Mouse (Mus musculus): ENCODE measurements around the gene Zbtb44. TPM values are rescaled to one million over a fixed set of nuclear protein-coding genes. Genes with fewer than 3 reads are reported as not detected.
"Not testable (repeated sequence)": the region's sequence is repeated elsewhere in the genome, so short reads cannot be mapped to it uniquely, and the experiment has no call there.

The Zbtb44 gene
- 1 to 10 TPM; 4.4 to 7.6 (median 5.4) TPM for polyA plus RNA-seq (2017; shearing (Covaris generic))

- peak; percentile 26 for ATAC-seq
These were observed at the start of gene Zbtb44 for GRCm38 (mm10) chr9:31030532-31031413. Gene Zbtb44, plus strand, starts transcription at chr9:31030644.

DNA sequence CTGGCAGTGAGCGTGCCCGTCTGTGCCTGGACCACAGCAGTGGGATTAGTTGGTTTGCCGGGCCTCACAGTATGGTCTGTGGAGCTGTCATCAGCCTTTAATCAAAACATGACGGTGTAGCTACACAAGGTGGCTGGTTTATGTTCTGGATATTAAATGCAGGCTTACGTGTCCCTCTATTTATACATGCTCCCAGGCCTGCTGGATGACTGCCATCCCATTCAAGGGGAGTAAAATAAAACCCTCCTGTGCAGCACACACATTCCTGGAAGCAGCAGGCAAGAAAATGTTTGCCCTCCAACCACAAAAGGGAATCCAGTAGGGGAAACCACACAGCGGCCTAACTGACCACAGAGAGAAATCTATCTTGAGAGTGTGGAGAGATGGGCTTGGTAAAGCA is 44.7 kb upstream of the Zbtb44 start:
- ATAC-seq, result no peak

DNA sequence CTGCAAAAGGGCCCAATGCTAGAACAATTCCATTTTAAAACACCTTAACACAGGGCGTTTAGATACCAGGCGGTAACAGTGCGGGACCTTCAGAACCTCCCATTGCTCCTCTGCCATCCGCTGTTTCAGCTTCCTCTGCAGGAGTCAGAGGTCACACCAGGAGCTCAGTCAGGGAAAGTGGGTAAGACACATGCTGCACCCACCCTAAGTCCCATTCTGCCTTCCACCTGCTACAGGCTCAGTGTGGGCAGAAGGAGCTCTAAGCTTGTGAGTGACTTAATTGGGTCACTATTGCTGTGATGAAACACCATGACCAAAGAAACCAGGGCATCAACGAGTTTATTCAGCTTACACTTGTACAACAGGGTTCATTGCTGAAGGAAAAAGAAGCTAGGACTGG is 37.3 kb upstream of the Zbtb44 start:
- ATAC-seq, result no peak

DNA sequence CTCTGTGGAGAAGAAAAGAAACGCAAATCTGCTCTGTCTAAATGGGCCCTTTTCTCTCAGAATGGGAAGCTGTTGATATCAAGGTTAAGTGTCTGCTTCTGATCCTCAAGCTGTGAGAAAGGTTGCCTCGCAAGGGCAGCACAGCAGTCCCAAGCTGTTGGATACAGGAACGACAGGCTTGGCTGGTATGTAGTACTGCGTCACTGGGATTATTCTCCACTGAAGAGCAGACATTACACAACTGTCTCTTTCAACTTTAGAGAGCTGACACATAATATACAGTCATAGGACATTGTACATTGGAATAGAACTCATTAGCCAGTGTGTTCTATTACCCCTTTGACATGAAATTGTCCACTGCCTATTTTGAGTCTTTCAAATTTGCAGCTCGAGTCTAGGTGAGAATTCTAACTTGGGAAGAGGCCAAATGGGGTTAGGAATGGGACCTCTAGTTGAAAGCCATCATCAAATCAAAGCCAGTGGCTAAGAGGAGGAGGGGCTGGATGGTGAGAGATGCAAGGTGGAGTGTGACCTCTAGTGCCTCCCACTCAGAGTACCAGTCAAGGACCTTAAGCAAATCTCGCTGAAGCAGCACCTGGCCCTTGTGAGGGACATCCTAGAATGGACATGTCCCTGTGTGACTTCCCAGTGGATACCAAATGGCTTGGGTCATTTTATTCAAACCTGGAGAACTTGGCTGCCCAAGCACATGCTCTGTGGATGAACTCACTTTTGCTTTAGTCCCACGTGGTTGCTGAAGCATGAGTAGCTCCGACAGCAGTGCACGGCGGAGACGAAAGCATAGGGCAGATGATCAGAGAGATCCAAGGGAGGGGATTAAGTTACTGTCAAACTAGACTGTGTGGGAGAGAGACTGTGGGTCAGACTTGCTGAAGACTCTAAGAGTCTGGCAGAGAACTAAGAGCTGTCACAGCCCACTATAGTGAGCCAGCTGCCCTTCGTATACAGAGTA is 33.6 kb upstream of the Zbtb44 start:
- ATAC-seq, result no peak

GRCm38 (mm10) chr9:31000641-31001040 is 29.8 kb upstream of the Zbtb44 start:
- no peak for ATAC-seq

GRCm38 (mm10) chr9:31002528-31002927 is 27.9 kb upstream of the Zbtb44 start:
- no peak for ATAC-seq

DNA sequence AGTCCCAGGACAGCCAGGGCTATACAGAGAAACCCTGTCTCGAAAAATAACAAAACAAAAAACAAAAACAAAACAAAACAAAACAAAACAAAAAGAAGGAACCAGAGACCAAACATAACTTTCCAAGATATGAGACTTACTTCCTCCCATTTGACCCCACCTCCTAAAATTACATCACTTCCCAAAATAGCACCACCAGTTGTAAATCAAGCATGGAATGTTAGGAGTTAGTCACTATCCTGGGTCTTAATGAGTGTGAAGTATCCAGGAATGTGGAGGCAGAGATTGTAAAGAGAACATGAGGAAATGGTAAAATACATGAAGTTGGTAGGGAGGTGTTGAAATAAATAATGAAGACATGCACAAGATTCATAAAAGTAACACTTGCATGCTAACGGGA is 21.1 kb upstream of the Zbtb44 start:
- ATAC-seq, result no peak

GRCm38 (mm10) chr9:31010040-31010439 is 20.4 kb upstream of the Zbtb44 start:
- no peak for ATAC-seq

- no peak for ATAC-seq
These were observed 19.7 kb upstream of the Zbtb44 start for GRCm38 (mm10) chr9:31010749-31011148.

- ATAC-seq, result no peak
These were observed 18.9 kb upstream of the Zbtb44 start for GRCm38 (mm10) chr9:31011533-31011932.

DNA sequence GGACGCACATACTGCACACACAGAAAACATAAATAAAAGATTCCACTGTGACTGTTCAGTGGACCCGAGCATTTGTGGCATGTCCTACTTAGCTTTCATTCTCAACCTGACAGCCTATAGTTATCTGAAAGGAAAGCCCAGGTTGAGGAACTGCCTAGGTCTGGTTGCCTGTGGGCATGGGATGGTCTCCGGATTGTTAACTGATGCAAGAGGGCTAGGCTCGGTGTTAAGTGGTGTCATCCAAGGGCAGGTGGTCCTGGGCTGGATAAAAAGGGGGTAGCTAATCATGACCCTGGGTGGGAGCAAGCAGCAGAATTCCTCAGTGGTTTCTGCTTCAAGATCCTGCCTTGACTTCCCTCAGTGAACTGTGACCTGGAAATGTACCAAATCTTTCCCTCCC is 17.8 kb upstream of the Zbtb44 start:
- ATAC-seq, result no peak

- no peak for ATAC-seq
These were observed 17.0 kb upstream of the Zbtb44 start for GRCm38 (mm10) chr9:31013415-31013814.

DNA sequence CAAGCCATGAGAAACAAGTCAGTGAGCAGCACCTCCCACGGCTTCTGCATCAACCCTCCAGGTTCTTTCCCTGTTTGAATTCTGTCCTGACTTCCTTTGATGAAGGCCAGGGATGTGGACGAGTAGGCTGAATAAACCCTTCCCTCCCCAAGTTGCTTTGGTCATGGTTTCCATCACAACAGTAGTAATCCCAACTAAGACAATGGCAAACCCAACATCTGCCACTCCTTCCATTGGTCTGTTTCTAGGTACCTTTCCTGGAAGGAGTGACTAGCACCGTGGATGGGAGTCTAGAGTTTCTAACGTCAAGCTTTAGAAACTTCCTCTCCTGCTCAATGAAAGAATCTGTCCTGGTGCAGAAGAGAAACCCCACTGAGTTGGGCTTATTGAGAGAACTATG is 12.8 kb upstream of the Zbtb44 start:
- ATAC-seq, result no peak

- ATAC-seq, result no peak
These were observed 12.3 kb upstream of the Zbtb44 start for GRCm38 (mm10) chr9:31018158-31018557.

- no peak for ATAC-seq
These were observed 11.7 kb upstream of the Zbtb44 start for GRCm38 (mm10) chr9:31018705-31019104.

- no peak for ATAC-seq
These were observed 2.2 kb upstream of the Zbtb44 start for GRCm38 (mm10) chr9:31028251-31028650.

DNA sequence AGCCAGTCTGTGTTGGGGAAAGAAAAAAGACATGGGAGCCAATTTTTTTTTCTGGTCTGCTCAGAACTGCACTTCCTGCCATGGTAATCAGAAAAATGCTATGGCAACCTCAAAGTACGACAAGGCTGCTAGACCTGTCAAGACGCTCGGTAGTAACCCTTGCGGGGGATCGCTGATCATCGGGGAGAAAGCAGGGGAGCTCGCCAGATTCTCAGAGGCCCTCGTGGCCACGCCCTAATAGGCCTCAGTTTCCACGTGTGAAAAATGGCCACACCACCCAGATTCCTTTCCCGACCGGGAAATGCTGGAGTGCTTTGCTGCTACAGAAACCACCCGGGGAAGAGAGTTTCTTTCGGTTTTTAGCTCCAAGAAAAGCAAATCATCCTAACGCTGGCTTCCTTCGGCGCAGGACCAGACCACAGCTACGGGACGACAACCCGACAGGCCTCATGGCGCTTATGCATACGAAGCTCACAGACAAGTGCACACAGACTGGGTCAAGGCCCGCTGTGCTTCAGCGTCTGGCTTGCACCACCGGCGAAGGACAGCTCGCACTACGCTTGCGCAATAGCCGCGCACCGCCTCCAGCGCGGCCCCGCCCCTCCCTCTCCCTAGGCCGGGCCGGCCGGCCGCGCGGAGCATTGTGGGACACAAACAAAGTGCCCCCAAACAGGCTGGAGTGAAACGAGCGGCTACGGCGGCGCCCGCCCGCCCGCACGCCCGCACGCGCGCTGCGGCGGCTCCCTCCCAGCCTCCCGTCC is 513 bp upstream of the Zbtb44 start:
- ATAC-seq, result peak; percentile 78

GRCm38 (mm10) chr9:31031414-31031843 is 985 bp downstream of the Zbtb44 start:
- ATAC-seq, result no peak

- no peak for ATAC-seq
These were observed 2.1 kb downstream of the Zbtb44 start for GRCm38 (mm10) chr9:31032546-31032945.

- no peak for ATAC-seq
These were observed 19.8 kb downstream of the Zbtb44 start for GRCm38 (mm10) chr9:31050208-31050607.

DNA sequence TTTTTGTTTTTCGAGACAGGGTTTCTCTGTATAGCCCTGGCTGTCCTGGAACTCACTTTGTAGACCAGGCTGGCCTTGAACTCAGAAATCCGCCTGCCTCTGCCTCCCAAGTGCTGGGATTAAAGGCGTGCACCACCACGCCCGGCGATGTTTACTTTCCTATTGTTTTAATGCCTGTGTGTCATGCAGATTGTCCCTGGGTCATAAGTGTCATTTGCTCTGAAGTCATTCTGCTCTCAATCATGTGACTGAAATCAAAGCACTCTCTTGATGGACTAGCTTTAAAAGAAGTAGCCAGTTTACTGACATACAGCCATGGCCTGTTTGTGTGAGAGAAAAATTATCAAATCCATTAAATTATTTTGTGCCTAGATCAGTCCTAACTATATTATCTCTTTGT is 21.1 kb downstream of the Zbtb44 start:
- ATAC-seq, result not testable (repeated sequence)

DNA sequence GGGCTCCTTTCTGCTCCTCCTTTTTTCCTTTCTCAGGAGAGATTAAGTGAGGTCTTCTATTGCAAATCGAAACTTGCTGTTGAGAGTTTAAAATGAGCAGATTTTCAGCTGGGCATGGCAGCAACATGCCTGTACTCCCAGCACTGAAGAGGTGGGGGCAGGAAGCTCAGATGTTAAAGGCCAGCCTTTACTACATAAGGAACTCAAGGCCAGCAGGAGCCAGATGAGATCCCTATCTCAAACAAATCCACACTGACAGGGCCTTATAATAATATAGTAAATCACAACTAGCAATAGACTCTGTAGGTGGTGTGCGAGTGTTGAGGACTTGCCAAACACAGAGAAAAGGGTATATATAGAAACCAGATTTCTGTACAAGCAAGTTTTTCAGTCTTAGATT is 28.3 kb downstream of the Zbtb44 start:
- ATAC-seq, result no peak

DNA sequence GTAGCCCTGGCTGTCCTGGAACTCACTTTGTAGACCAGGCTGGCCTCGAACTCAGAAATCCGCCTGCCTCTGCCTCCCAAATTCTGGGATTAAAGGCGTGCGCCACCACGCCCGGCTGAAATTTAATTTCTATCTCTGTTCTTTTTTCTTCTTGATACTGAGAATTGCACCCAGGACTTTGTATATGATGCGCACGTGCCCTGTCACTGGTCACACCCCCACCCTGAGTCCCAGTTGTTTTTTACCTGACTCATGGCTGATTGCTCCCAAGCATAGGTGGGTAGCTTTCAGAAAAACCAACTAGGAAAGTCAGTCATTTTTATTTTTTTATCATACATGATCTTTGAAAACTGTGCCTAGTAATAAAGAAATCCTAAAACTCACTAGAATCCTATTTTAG is 40.3 kb downstream of the Zbtb44 start:
- no peak for ATAC-seq

All from inflammation-experienced regulatory T-cells, adult 6 months (primary cell).